Mouse (Mus musculus): ENCODE measurements at regions not wholly inside any gene's neighbourhood (a gene's known extent, or its start where the extent isn't known, plus 50 kb on each side); places are given as distances from the start of the nearest gene placed in this dataset.
A peak's percentile ranks its signal among the peaks of the same experiment; 100 is the strongest.
"Not testable (repeated sequence)": the region's sequence is repeated elsewhere in the genome, so short reads cannot be mapped to it uniquely, and the experiment has no call there.

GRCm38 (mm10) chr14:15061966-15062860 lies 259.0 kb downstream of the Nek10 start:
- no peak for DNase-seq (ENCODE audit: extremely low spot score in 1 of 2, low spot score in 2 of 2)
- intact Hi-C loops (cut with DNase I): no loop called here
- Histone ChIP-seq H3K27ac (no peak overlapping the region), H3K4me3 (no peak overlapping the region)
- TF ChIP-seq CTCF (IDR thresholded peaks at IDR 0.05): no peak

- intact Hi-C loops (cut with DNase I): no loop called here
- no peak overlapping the region for H3K27ac ChIP-seq
- TF ChIP-seq CTCF (IDR thresholded peaks at IDR 0.05): no peak
- no peak overlapping the region for H3K4me3 ChIP-seq
- DNase-seq (ENCODE audit: extremely low spot score in 1 of 2, low spot score in 2 of 2): no peak
These were observed 259.7 kb downstream of the Nek10 start for GRCm38 (mm10) chr14:15062861-15063418.

- TF ChIP-seq CTCF (IDR thresholded peaks at IDR 0.05): no peak
These were observed 261.8 kb downstream of the Nek10 start for GRCm38 (mm10) chr14:15064991-15065525.

GRCm38 (mm10) chr14:15075877-15076276 lies 272.7 kb downstream of the Nek10 start:
- intact Hi-C loops (cut with DNase I): no loop called here
- no peak for DNase-seq (ENCODE audit: extremely low spot score in 1 of 2, low spot score in 2 of 2)
- no peak for TF ChIP-seq CTCF (IDR thresholded peaks at IDR 0.05)
- H3K27ac ChIP-seq: no peak overlapping the region
- no peak overlapping the region for H3K4me3 ChIP-seq

More at GRCm38 (mm10) chr14:15064991-15065525, 261.8 kb downstream of the Nek10 start:
- Histone ChIP-seq H3K4me3 (no peak overlapping the region), H3K27ac (no peak overlapping the region)
- intact Hi-C loops (cut with DNase I): no loop called here
- no peak for DNase-seq (ENCODE audit: extremely low spot score in 1 of 2, low spot score in 2 of 2)

- H3K27ac ChIP-seq: no peak overlapping the region
- intact Hi-C loops (cut with DNase I): no loop called here
- no peak overlapping the region for H3K4me3 ChIP-seq
- TF ChIP-seq CTCF (IDR thresholded peaks at IDR 0.05): no peak
- DNase-seq (ENCODE audit: extremely low spot score in 1 of 2, low spot score in 2 of 2): no peak
These were observed 279.7 kb downstream of the Nek10 start for GRCm38 (mm10) chr14:15082889-15083288.

GRCm38 (mm10) chr14:15083812-15084211 lies 280.6 kb downstream of the Nek10 start:
- no peak for TF ChIP-seq CTCF (IDR thresholded peaks at IDR 0.05)
- H3K27ac ChIP-seq: no peak overlapping the region
- intact Hi-C loops (cut with DNase I): no loop called here
- no peak for DNase-seq (ENCODE audit: extremely low spot score in 1 of 2, low spot score in 2 of 2)
- no peak overlapping the region for H3K4me3 ChIP-seq

GRCm38 (mm10) chr14:15087061-15087460 lies 283.8 kb downstream of the Nek10 start:
- no peak overlapping the region for H3K27ac ChIP-seq
- no peak for TF ChIP-seq CTCF (IDR thresholded peaks at IDR 0.05)

GRCm38 (mm10) chr14:15096865-15097264 lies 293.6 kb downstream of the Nek10 start:
- Histone ChIP-seq H3K27ac (no peak overlapping the region), H3K4me3 (no peak overlapping the region)
- no peak for TF ChIP-seq CTCF (IDR thresholded peaks at IDR 0.05)
- intact Hi-C loops (cut with DNase I): no loop called here
- DNase-seq (ENCODE audit: extremely low spot score in 1 of 2, low spot score in 2 of 2): no peak

More at GRCm38 (mm10) chr14:15087061-15087460, 283.8 kb downstream of the Nek10 start:
- no peak for DNase-seq (ENCODE audit: extremely low spot score in 1 of 2, low spot score in 2 of 2)
- intact Hi-C loops (cut with DNase I): no loop called here
- no peak overlapping the region for H3K4me3 ChIP-seq

GRCm38 (mm10) chr14:15099909-15100308 lies 296.7 kb downstream of the Nek10 start:
- intact Hi-C loops (cut with DNase I): no loop called here
- DNase-seq (ENCODE audit: extremely low spot score in 1 of 2, low spot score in 2 of 2): no peak
- no peak overlapping the region for H3K27ac ChIP-seq
- TF ChIP-seq CTCF (IDR thresholded peaks at IDR 0.05): no peak
- H3K4me3 ChIP-seq: no peak overlapping the region

GRCm38 (mm10) chr14:15107795-15108321 lies 304.6 kb downstream of the Nek10 start:
- H3K4me3 ChIP-seq: no peak overlapping the region
- no peak for TF ChIP-seq CTCF (IDR thresholded peaks at IDR 0.05)
- DNase-seq (ENCODE audit: extremely low spot score in 1 of 2, low spot score in 2 of 2): no peak
- H3K27ac ChIP-seq: 0 out of 2 replicates have a peak overlapping the region, but pooled peaks have one; percentile 33
- intact Hi-C loops (cut with DNase I): no loop called here

- intact Hi-C loops (cut with DNase I): loop anchor here (1.0 kb wide), 1 partner anchor 11 kb away; no protein-coding TSS in a partner anchor
- no peak overlapping the region for H3K4me3 ChIP-seq
- DNase-seq (ENCODE audit: extremely low spot score in 1 of 2, low spot score in 2 of 2): no peak
- peak; percentile 48 for TF ChIP-seq CTCF (IDR thresholded peaks at IDR 0.05)
- no peak overlapping the region for H3K27ac ChIP-seq
These were observed 316.5 kb downstream of the Nek10 start for GRCm38 (mm10) chr14:15119745-15120144.

GRCm38 (mm10) chr14:15128157-15128556 lies 310.6 kb downstream of the Lrrc3b start:
- H3K27ac ChIP-seq: no peak overlapping the region
- no peak for DNase-seq (ENCODE audit: extremely low spot score in 1 of 2, low spot score in 2 of 2)
- intact Hi-C loops (cut with DNase I): no loop called here
- no peak overlapping the region for H3K4me3 ChIP-seq
- no peak for TF ChIP-seq CTCF (IDR thresholded peaks at IDR 0.05)

GRCm38 (mm10) chr14:15140871-15141270 lies 297.9 kb downstream of the Lrrc3b start:
- H3K27ac ChIP-seq; DNase-seq (ENCODE audit: extremely low spot score in 1 of 2, low spot score in 2 of 2); H3K4me3 ChIP-seq; intact Hi-C loops (cut with DNase I): not testable (repeated sequence)

Measured in left cerebral cortex, adult 2 months (tissue).